Mouse (Mus musculus) limb, embryonic 14.5 days (tissue): ENCODE measurements around the gene D430042O09Rik. TPM values are rescaled to one million over a fixed set of nuclear protein-coding genes. Genes with fewer than 3 reads are reported as not detected.

Experiments
- ATAC-seq: fragments of 200-750 bp; cut with Nextera tagmentation; 2 replicates; pipeline ENCODE4 v1.8.0; 2017; ENCODE audit warnings: low read depth, moderate number of reproducible peaks, moderate TSS enrichment; ENCODE audit not compliant: low FRiP score
- DNase-seq: peaks from one replicate; pipeline ENCODE4 v3.0.0-alpha.2; 2015; ENCODE audit warnings: low spot score
- H3K27ac ChIP-seq: fragments of 300-500 bp; sonication (generic); replicated peaks from 2 replicates; pipeline ENCODE4 v1.5.1; 2014; ENCODE audit warnings: low read depth, mild to moderate bottlenecking, low read length, moderate library complexity, mixed read lengths
- H3K27me3 ChIP-seq: fragments of 300-500 bp; sonication (generic); 2 replicates; pipeline ENCODE4 v1.6.1; 2014; ENCODE audit warnings: low read length, mixed read lengths; ENCODE audit not compliant: control insufficient read depth, insufficient read depth
- H3K36me3 ChIP-seq: fragments of 300-500 bp; sonication (generic); 2 replicates; pipeline ENCODE4 v1.6.1; 2014; ENCODE audit warnings: mild to moderate bottlenecking, low read length, moderate library complexity, mixed read lengths; ENCODE audit not compliant: control insufficient read depth, insufficient read depth
- H3K4me1 ChIP-seq: fragments of 300-500 bp; sonication (generic); 2 replicates; pipeline ENCODE4 v1.6.1; 2014; ENCODE audit warnings: antibody characterized with exemption, low read length, mixed read lengths; ENCODE audit not compliant: control insufficient read depth, insufficient read depth
- H3K4me2 ChIP-seq: fragments of 300-500 bp; sonication (generic); replicated peaks from 2 replicates; pipeline ENCODE4 v1.6.1; 2014; ENCODE audit warnings: low read depth, mild to moderate bottlenecking, low read length, moderate library complexity; ENCODE audit not compliant: severe bottlenecking
- H3K4me3 ChIP-seq: fragments of 300-500 bp; sonication (generic); replicated peaks from 2 replicates; pipeline ENCODE4 v1.5.1; 2014; ENCODE audit warnings: low read length
- H3K9ac ChIP-seq: fragments of 300-500 bp; sonication (generic); 2 replicates; pipeline ENCODE4 v1.6.1; 2014; ENCODE audit warnings: mild to moderate bottlenecking, low read depth, low read length, moderate library complexity; ENCODE audit not compliant: severe bottlenecking
- H3K9me3 ChIP-seq: fragments of 300-500 bp; sonication (generic); 2 replicates; pipeline ENCODE4 v1.6.1; 2016; ENCODE audit warnings: low read length; ENCODE audit not compliant: control insufficient read depth
- POLR2A ChIP-seq: fragments of 200-500 bp; IDR thresholded peaks from 2 replicates; pipeline ENCODE4 v1.8.0; 2012; ENCODE audit warnings: inconsistent platforms, mild to moderate bottlenecking, moderate library complexity, borderline replicate concordance; ENCODE audit not compliant: insufficient read depth, insufficient read length; ENCODE audit errors: extremely low read depth
- WGBS: fragments of 180-500 bp; shearing (Covaris S2); extraction: QIAGEN DNeasy Blood & Tissue Kit; methylation state at CpG from one replicate; pipeline ENCODE4 v1.1.7; 2014; 5-methylcytosine and 5-hydroxymethylcytosine counted together
- polyA plus RNA-seq, 2 experiments: library from polyadenylated mRNA; depleted of rRNA in 1 of 2; stranded (reverse) in 1 of 2; unstranded in 1 of 2; fragments of >200 nt; fragmentation: Nextera tagmentation in 1 of 2; extraction: Ambion mirVana in 1 of 2; gene quantifications; 2 replicates each; pipeline versions ENCODE4 v1.2.1 to v1.2.3; 2012 to 2014

D430042O09Rik gene
- polyA plus RNA-seq (2012; rRNA removed): 18.9 and 21.3 TPM in 2 replicates
- polyA plus RNA-seq (2014; fragmentation: Nextera tagmentation; extraction: Ambion mirVana): 8.8 and 10.0 TPM in 2 replicates

DNA sequence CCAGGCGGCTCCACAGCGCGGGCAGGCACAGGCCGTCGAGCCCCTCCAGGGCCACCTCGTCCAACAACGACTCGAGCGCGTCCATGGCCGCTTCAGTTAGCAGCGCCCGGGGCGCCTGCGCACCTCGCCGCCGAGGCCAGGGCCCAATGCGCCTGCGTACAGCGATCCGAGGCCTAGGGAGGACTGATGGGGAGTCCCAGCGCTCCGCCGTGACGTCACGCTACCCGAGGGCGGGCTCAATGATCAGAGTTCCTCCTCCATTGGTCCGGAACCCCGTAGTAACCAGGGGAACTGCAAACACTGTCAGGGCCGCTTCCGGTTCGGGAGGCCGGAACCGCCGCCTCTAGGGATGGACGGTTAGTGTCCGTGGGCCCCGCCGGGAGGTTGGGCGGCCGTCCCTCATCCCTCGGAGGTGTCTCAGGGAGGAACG, at the start of gene D430042O09Rik, which contains the start of gene Gtf3c1:
Gene D430042O09Rik (plus strand): TSS at position 296 of the 430 bp plus-strand sequence.
Gene Gtf3c1 (minus strand): TSS at position 188 of the 430 bp plus-strand sequence.
- 2% methylated on average over 44 of the region's 45 CpGs for WGBS
- peak; percentile 99 for ATAC-seq
- Histone ChIP-seq H3K27ac (peak within 1 kb of the TSS; percentile 94), H3K4me2 (peak within 1 kb of the TSS; percentile 82), H3K27me3 (no peaks in the 10 kb centered on the region), H3K9ac (peak within 1 kb of the TSS; percentile 89), H3K4me1 (peaks cover 32% of the 10 kb centered on the region), H3K4me3 (peak within 1 kb of the TSS; percentile 78), H3K36me3 (peaks cover 30% of the 10 kb centered on the region), H3K9me3 (no peaks in the 10 kb centered on the region)
- TF ChIP-seq POLR2A: peak; percentile 90; the same call in 1 of the 2 replicates
- peak; percentile 100 for DNase-seq

DNA sequence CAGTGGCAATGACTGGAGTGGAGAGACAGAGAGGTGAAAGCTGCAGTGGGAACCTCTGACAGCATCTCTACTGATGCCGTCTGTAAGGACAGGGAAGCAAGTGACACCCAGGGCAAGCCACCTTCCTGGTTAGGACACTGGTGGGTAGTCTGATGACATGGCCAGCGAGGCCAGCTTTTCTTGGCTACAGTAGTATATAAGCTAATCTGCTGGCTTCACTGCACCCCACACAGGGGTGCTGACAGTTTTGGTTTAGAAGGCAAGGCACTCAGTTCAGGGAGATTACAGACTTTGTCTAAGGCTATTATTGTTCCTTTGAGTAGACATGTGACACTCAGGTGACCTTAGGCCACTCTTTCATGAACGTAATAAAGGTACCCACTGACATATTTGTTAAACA, 44.0 kb upstream of the D430042O09Rik start:
- H3K27ac ChIP-seq: no peak overlapping the region
- H3K4me1 ChIP-seq: no peaks in the 10 kb centered on the region
- ATAC-seq (no peak), DNase-seq (no peak)
- 91% methylated on average over 3 of the region's 3 CpGs for WGBS
- no peak for TF ChIP-seq POLR2A
- H3K4me2 ChIP-seq: no peak overlapping the region
- no peaks in the 10 kb centered on the region for H3K9me3 ChIP-seq
- H3K4me3 ChIP-seq: no peak overlapping the region
- no peak overlapping the region for H3K9ac ChIP-seq
- H3K27me3 ChIP-seq: no peaks in the 10 kb centered on the region
- H3K36me3 ChIP-seq: peaks cover 99% of the 10 kb centered on the region

DNA sequence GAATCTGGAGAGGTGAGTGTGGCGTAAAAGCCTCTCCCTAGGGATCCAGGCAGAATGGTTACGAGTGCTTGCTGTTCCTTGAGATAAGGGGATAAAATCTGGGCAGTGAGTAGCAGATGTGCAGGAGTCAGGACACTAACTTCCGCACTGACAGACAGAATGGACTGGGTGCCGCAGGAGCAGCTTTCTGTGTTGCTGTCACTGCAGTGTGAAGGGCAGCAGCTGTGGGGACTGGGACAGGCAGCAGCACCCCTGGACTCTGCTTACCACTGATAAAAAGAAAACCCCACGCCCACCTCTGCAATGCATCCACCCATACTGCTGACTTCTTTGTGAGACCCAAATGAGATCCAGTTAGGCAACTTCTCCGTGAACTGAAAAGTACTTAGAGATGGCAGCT, 36.8 kb upstream of the D430042O09Rik start:
- H3K4me1 ChIP-seq: no peaks in the 10 kb centered on the region
- WGBS: 90% methylated on average over 6 of the region's 6 CpGs
- peaks cover 97% of the 10 kb centered on the region for H3K36me3 ChIP-seq

DNA sequence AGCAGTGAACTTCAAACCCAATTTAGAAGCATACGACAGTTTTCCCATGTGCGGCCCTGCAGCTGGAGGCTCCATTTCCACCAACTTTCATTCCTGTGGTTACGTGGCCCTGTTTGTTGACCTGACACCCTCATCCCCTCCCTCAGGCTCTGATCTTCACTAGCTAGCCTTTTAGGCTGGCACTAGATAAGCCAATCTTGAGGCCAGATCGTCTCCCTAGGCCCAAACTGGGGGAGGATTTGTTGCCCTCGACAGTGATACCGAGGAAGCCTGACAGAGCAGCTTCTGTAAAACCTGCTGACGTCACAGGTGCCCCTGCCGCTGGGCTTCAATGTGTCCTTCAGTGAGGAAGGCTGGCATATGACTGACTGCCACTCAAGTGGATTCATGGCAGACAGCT, 36.3 kb upstream of the D430042O09Rik start:
- DNase-seq (no peak), ATAC-seq (no peak)
- Histone ChIP-seq H3K27me3 (no peaks in the 10 kb centered on the region), H3K4me1 (no peaks in the 10 kb centered on the region), H3K27ac (no peak overlapping the region), H3K4me2 (no peak overlapping the region), H3K9me3 (no peaks in the 10 kb centered on the region), H3K36me3 (peaks cover 97% of the 10 kb centered on the region), H3K9ac (no peak overlapping the region), H3K4me3 (no peak overlapping the region)
- 90% methylated on average over 8 of the region's 8 CpGs for WGBS
- no peak for TF ChIP-seq POLR2A

More for the DNA sequence above, 36.8 kb upstream of the D430042O09Rik start:
- H3K4me3 ChIP-seq: no peak overlapping the region
- H3K9ac ChIP-seq: no peak overlapping the region
- TF ChIP-seq POLR2A: no peak
- H3K9me3 ChIP-seq: no peaks in the 10 kb centered on the region
- no peak overlapping the region for H3K27ac ChIP-seq
- no peaks in the 10 kb centered on the region for H3K27me3 ChIP-seq
- DNase-seq (no peak), ATAC-seq (no peak)
- H3K4me2 ChIP-seq: no peak overlapping the region

DNA sequence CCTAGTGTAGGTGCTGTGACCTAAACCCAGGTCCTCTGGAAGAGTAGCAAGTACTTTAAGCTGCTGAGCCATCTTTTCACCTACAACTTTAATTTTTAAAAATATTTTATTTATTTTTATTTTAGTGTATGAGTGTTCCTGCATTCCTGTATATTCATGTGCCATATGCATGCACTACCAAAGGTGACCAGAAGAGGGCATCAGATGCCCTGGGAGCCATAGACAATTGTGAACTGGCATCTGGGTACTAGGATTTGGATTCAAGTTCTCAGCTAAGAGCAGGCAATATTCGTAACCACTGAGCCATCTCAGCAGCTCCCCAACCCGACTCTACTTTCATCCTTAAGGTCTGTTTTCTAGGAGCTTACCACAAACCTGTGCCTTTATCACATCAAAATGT, 32.8 kb upstream of the D430042O09Rik start:
- WGBS: 83% methylated on average over 2 of the region's 2 CpGs
- TF ChIP-seq POLR2A: no peak
- H3K36me3 ChIP-seq: peaks cover 96% of the 10 kb centered on the region
- DNase-seq: peak; percentile 34
- H3K4me3 ChIP-seq: no peak overlapping the region
- no peak overlapping the region for H3K9ac ChIP-seq
- no peak overlapping the region for H3K4me2 ChIP-seq
- H3K27ac ChIP-seq: no peak overlapping the region
- ATAC-seq: no peak
- no peaks in the 10 kb centered on the region for H3K4me1 ChIP-seq
- no peaks in the 10 kb centered on the region for H3K27me3 ChIP-seq
- H3K9me3 ChIP-seq: no peaks in the 10 kb centered on the region
